Mouse (Mus musculus) cortical plate, adult 2 months (tissue): ENCODE measurements around the gene Paqr5.

Experiments
- CTCF ChIP-seq: fragments of 200-500 bp; IDR thresholded peaks from 2 replicates; pipeline ENCODE4 v1.5.1; 2011; ENCODE audit warnings: mild to moderate bottlenecking, control low read depth, low read length; ENCODE audit not compliant: insufficient read depth; ENCODE audit errors: extremely low read depth
- POLR2A ChIP-seq: fragments of 200-500 bp; IDR thresholded peaks from 2 replicates; pipeline ENCODE4 v1.6.1; 2011; ENCODE audit warnings: mild to moderate bottlenecking, low read length, control low read depth; ENCODE audit not compliant: insufficient read depth; ENCODE audit errors: extremely low read depth

GRCm38 (mm10) chr9:61960753-61961152 is 65.9 kb downstream of the Paqr5 start:
- TF ChIP-seq CTCF = no peak
- TF ChIP-seq POLR2A = no peak
